Mouse (Mus musculus) effector memory CD4-positive, alpha-beta T cell, adult 5 months (primary cell): ENCODE data around the gene Nsmce1. TPM values are rescaled to one million over a fixed set of nuclear protein-coding genes. Genes with fewer than 3 reads are reported as not detected.

Experiments
- polyA plus RNA-seq: library from polyadenylated mRNA; unstranded; fragments of 100-300 nt; shearing (Covaris generic); gene quantifications from one replicate; pipeline ENCODE4 v1.2.1, GENCODE M21; 2017

Nsmce1 gene
- polyA plus RNA-seq = 88.3 TPM

DNA sequence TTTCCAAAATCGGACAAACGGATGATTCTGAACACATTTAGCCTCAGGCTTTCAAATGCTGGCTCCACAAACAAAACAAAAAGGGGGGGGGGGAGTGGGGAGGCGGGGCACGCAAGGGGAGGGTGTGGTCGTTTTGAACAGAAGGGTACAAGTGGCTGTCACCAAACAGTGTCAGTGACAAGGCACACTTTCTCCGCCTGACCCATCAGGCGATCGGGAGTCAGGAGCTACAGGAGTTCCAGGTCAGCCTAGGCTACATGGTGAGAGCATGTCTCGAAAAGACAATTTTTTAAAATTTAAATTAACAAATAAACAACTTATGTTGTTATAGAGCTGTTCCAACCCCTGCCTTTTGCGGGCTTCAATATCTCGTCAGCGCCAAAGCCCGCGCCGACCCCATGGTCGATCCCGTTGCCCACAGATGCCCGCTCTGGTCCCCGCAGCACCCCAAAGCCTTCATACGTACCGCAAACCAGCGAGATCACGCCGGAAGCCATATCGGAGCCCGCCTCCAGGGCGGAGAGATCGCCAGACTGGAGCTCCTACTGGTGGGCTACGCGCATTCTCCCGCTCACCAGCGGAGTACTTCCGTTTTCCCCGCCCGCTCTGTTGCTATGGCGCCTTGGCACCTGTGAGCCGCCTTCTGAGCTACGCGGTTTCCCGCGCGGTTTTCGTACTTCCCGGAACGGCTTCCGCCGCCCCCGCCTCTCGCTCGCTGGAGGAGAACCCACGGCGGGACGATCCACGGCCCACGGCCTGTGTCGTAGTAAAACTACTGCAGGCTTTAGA, at the start of gene Nsmce1:
Nsmce1 (minus strand) TSS at position 650 of the 789 bp plus-strand sequence.

DNA sequence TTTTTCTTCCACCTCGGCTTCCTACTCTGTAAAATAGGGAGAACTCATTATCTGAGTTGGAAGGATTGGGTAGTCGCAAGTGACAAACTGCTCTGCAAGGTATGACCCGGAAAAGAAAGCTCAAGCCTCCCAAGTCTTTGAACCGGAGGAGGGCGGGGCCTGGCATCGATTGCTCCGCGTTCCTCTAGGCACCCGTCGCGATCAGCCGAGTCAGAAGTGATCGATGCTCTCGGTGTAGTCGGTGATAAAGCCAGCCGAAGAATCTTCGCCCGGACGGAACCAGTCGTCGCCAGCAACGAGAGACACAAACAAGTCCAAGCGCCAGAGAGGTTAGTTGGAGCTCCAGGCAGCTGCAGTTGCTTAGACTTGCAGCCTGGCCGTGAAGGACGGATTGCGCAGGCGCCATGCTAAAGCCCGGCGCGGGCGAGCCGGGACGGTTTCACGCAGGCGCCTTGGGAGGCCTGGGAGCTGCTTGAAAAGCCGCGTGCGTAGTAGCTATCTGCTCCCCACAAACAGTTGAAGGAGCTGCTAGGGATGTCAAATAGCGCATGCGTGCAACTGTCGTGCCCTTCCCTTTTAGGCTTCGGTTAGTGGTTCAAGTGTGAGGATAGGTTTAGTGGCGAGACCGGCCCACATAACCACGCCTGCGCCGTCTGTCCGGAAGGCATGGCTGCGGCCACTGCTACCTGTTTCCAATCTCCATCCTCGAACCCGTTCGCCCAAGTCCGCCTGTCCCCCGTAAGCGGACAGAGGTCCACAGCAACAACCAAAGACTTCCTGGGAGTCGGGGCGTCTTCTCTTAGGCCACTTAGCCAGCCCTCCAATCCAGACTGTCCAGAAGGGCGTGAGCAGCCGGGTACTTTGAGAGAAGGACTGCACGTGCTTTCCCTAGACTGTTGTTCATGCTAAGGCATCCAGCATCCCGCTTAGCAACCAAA, 46.7 kb downstream of the Nsmce1 start, which contains the start of gene Kdm8:
Kdm8 (plus strand) TSS at position 213 of the 938 bp plus-strand sequence.

Other genes with a start within 250 kb of the Nsmce1 start
- gene Kdm8, start 46.9 kb downstream of the Nsmce1 start, polyA plus RNA-seq = 3.9 TPM
- 437 TPM for gene Il4ra, start 60.5 kb upstream of the Nsmce1 start, polyA plus RNA-seq
- 791 TPM for gene Il21r, start 111.8 kb upstream of the Nsmce1 start, polyA plus RNA-seq
- gene Gtf3c1, start 216.2 kb upstream of the Nsmce1 start, polyA plus RNA-seq = 40.1 TPM
- gene D430042O09Rik, start 216.3 kb upstream of the Nsmce1 start, polyA plus RNA-seq = 8.1 TPM